ENCODE assay signal across 8 mouse cellular contexts in genomic region chr8:70791294-70791701, GRCm38 (mm10). TPM values are rescaled to one million over a fixed set of nuclear protein-coding genes. Genes with fewer than 3 reads are reported as not detected.
DNase-seq lines count a peak whose midpoint lies in the region; ATAC-seq and TF ChIP-seq lines count a peak whose summit lies in the region.

No protein-coding gene starts in this region.

- H3K36me3 ChIP-seq in forebrain, embryonic 10.5 days (replicated peaks): peaks cover 37% of the 10 kb centered on the region
- H3K36me3 ChIP-seq in kidney, embryonic 15.5 days: peaks cover 31% of the 10 kb centered on the region
- peaks cover 13% of the 10 kb centered on the region for H3K36me3 ChIP-seq in stomach, embryonic 16.5 days (ENCODE audit: control insufficient read depth, insufficient read depth, low read length)

- H3K4me1 ChIP-seq in lung, adult 2 months (ENCODE audit: control insufficient read depth, insufficient read depth, low read length): peaks cover 16% of the 10 kb centered on the region
- H3K4me1 ChIP-seq in forebrain, embryonic 10.5 days: peaks cover 83% of the 10 kb centered on the region
- H3K4me1 ChIP-seq in kidney, embryonic 15.5 days: peaks cover 60% of the 10 kb centered on the region
- peaks cover 35% of the 10 kb centered on the region for H3K4me1 ChIP-seq in stomach, embryonic 16.5 days (ENCODE audit: control insufficient read depth, insufficient read depth, low read length)

- TF ChIP-seq CTCF in lung, adult 2 months (IDR thresholded peaks at IDR 0.05; ENCODE audit: insufficient read depth, low read length): no peak

- peak; percentile 33 for DNase-seq in lung, adult 2 months
- no peak for DNase-seq in lung, postnatal 25 days (ENCODE audit: low spot score)
- DNase-seq in forebrain, embryonic 10.5 days (ENCODE audit: extremely low spot score, low spot score): no peak
- no peak for DNase-seq in urinary bladder, postnatal 14 days (ENCODE audit: low spot score)
- DNase-seq in left cerebral cortex, postnatal 4 days: no peak

- ATAC-seq in kidney, embryonic 15.5 days (replicated peaks; ENCODE audit: low FRiP score): no peak
- peak; percentile 70 for ATAC-seq in megakaryocyte progenitor cell, adult 5-6 weeks (replicated peaks; ENCODE audit: poor library complexity)
- no peak for ATAC-seq in stomach, embryonic 16.5 days (ENCODE audit: insufficient read depth, low FRiP score)

- peaks cover 79% of the 10 kb centered on the region for H3K27me3 ChIP-seq in forebrain, embryonic 10.5 days (ENCODE audit: poor library complexity, severe bottlenecking)
- H3K27me3 ChIP-seq in kidney, embryonic 15.5 days: 0 out of 2 replicates have a peak, but pooled peaks cover 10% of the 10 kb centered on the region
- H3K27me3 ChIP-seq in stomach, embryonic 16.5 days (ENCODE audit: control insufficient read depth, insufficient read depth, low read length): no peaks in the 10 kb centered on the region

- no peak for TF ChIP-seq POLR2A in lung, adult 2 months (IDR thresholded peaks at IDR 0.05; ENCODE audit: borderline replicate concordance, extremely low read depth, low read depth, low read length)

- peak overlapping the region; percentile 87 for H3K9ac ChIP-seq in kidney, embryonic 15.5 days
- H3K9ac ChIP-seq in stomach, embryonic 16.5 days (ENCODE audit: low read length): peak overlapping the region; percentile 96

- peak overlapping the region; percentile 69 for H3K4me3 ChIP-seq in lung, adult 2 months (replicated peaks; ENCODE audit: extremely low read depth, low read depth, low read length)
- peak overlapping the region; percentile 66 for H3K4me3 ChIP-seq in forebrain, embryonic 10.5 days
- peak overlapping the region; percentile 73 for H3K4me3 ChIP-seq in kidney, embryonic 15.5 days (replicated peaks)
- H3K4me3 ChIP-seq in stomach, embryonic 16.5 days (replicated peaks; ENCODE audit: low read length): peak overlapping the region; percentile 83

- 25% methylated on average over 7 of the region's 7 CpGs for WGBS in lung, adult 2 months
- WGBS in forebrain, embryonic 10.5 days: 80% methylated on average over 7 of the region's 7 CpGs
- WGBS in kidney, embryonic 15.5 days: 47% methylated on average over 7 of the region's 7 CpGs
- 55% methylated on average over 7 of the region's 7 CpGs for WGBS in stomach, embryonic 16.5 days

- intact Hi-C loops in left cerebral cortex, postnatal 4 days (cut with DNase I): no loop called here

- no peaks in the 10 kb centered on the region for H3K9me3 ChIP-seq in forebrain, embryonic 10.5 days
- no peaks in the 10 kb centered on the region for H3K9me3 ChIP-seq in kidney, embryonic 15.5 days (replicated peaks)
- H3K9me3 ChIP-seq in stomach, embryonic 16.5 days (replicated peaks; ENCODE audit: control insufficient read depth, low read length): no peaks in the 10 kb centered on the region

- H3K4me2 ChIP-seq in kidney, embryonic 15.5 days: peak overlapping the region; percentile 88
- peak overlapping the region; percentile 93 for H3K4me2 ChIP-seq in stomach, embryonic 16.5 days (ENCODE audit: low read depth, low read length)

- H3K27ac ChIP-seq in forebrain, embryonic 10.5 days: peak overlapping the region; percentile 92; the same call in 1 of the 2 replicates
- peak overlapping the region; percentile 92 for H3K27ac ChIP-seq in kidney, embryonic 15.5 days
- H3K27ac ChIP-seq in stomach, embryonic 16.5 days (ENCODE audit: low read length): peak overlapping the region; percentile 89; the same call in 1 of the 2 replicates

RNA-seq across cellular contexts. Expression of gene Mast3, which starts 13.6 kb away (rescaled TPM):
- 84.2 and 87.0 TPM in 2 replicates for polyA plus RNA-seq in lung, adult 2 months (2012; rRNA removed)
- polyA plus RNA-seq in forebrain, embryonic 10.5 days (2016; fragmentation: Nextera tagmentation; extraction: Ambion mirVana): 12.0 and 14.9 TPM in 2 replicates
- polyA plus RNA-seq in kidney, embryonic 15.5 days (2015; fragmentation: Nextera tagmentation; extraction: Ambion mirVana): 12.9 and 18.1 TPM in 2 replicates
- total RNA-seq in megakaryocyte progenitor cell, adult 5-6 weeks (2015): 48.7 and 50.0 TPM in 2 replicates
- 13.9 and 16.7 TPM in 2 replicates for total RNA-seq in megakaryocyte progenitor cell, adult 5-6 weeks (2017)
- 10.0 and 10.5 TPM in 2 replicates for polyA plus RNA-seq in stomach, embryonic 16.5 days (2015; fragmentation: Nextera tagmentation; extraction: Ambion mirVana)
- total RNA-seq in left cerebral cortex, postnatal 4 days (2021): 10 to 100 TPM; 78.2 to 86.3 TPM

RNA-seq across cellular contexts. Expression of gene Pik3r2, which starts 14.8 kb away (rescaled TPM):
- polyA plus RNA-seq in lung, adult 2 months (2012; rRNA removed): 112 and 119 TPM in 2 replicates
- 67.1 and 69.2 TPM in 2 replicates for polyA plus RNA-seq in forebrain, embryonic 10.5 days (2016; fragmentation: Nextera tagmentation; extraction: Ambion mirVana)
- polyA plus RNA-seq in kidney, embryonic 15.5 days (2015; fragmentation: Nextera tagmentation; extraction: Ambion mirVana): 58.0 and 66.9 TPM in 2 replicates
- 5.7 and 6.0 TPM in 2 replicates for total RNA-seq in megakaryocyte progenitor cell, adult 5-6 weeks (2015)
- total RNA-seq in megakaryocyte progenitor cell, adult 5-6 weeks (2017): 18.1 and 18.5 TPM in 2 replicates
- polyA plus RNA-seq in stomach, embryonic 16.5 days (2015; fragmentation: Nextera tagmentation; extraction: Ambion mirVana): 57.6 and 60.8 TPM in 2 replicates
- total RNA-seq in left cerebral cortex, postnatal 4 days (2021): 100 to 1,000 TPM; 187 to 198 TPM

RNA-seq across cellular contexts. Expression of gene Il12rb1, which starts 17.0 kb away (rescaled TPM):
- 0.86 and 1.5 TPM in 2 replicates for polyA plus RNA-seq in lung, adult 2 months (2012; rRNA removed)
- 0.12 TPM in 1 of 2 replicates, not detected in the other for polyA plus RNA-seq in forebrain, embryonic 10.5 days (2016; fragmentation: Nextera tagmentation; extraction: Ambion mirVana)
- polyA plus RNA-seq in kidney, embryonic 15.5 days (2015; fragmentation: Nextera tagmentation; extraction: Ambion mirVana): 0.09 and 0.12 TPM in 2 replicates
- total RNA-seq in megakaryocyte progenitor cell, adult 5-6 weeks (2015): 0.07 and 0.64 TPM in 2 replicates
- total RNA-seq in megakaryocyte progenitor cell, adult 5-6 weeks (2017): 1.0 and 1.7 TPM in 2 replicates
- polyA plus RNA-seq in stomach, embryonic 16.5 days (2015; fragmentation: Nextera tagmentation; extraction: Ambion mirVana): 0.23 TPM in 1 of 2 replicates, not detected in the other
- total RNA-seq in left cerebral cortex, postnatal 4 days (2021): under 1 TPM; 0.20 to 0.22 TPM

RNA-seq across cellular contexts. Expression of gene Mpv17l2, which starts 30.6 kb away (rescaled TPM):
- 61.6 and 80.0 TPM in 2 replicates for polyA plus RNA-seq in lung, adult 2 months (2012; rRNA removed)
- 30.8 and 34.3 TPM in 2 replicates for polyA plus RNA-seq in forebrain, embryonic 10.5 days (2016; fragmentation: Nextera tagmentation; extraction: Ambion mirVana)
- polyA plus RNA-seq in kidney, embryonic 15.5 days (2015; fragmentation: Nextera tagmentation; extraction: Ambion mirVana): 46.1 and 48.1 TPM in 2 replicates
- 37.4 and 41.4 TPM in 2 replicates for total RNA-seq in megakaryocyte progenitor cell, adult 5-6 weeks (2015)
- 10.2 and 10.4 TPM in 2 replicates for total RNA-seq in megakaryocyte progenitor cell, adult 5-6 weeks (2017)
- 47.6 and 54.3 TPM in 2 replicates for polyA plus RNA-seq in stomach, embryonic 16.5 days (2015; fragmentation: Nextera tagmentation; extraction: Ambion mirVana)
- total RNA-seq in left cerebral cortex, postnatal 4 days (2021): 10 to 100 TPM; 31.7 to 32.6 TPM

RNA-seq across cellular contexts. Expression of gene Rab3a, which starts 36.8 kb away (rescaled TPM):
- polyA plus RNA-seq in lung, adult 2 months (2012; rRNA removed): 46.4 and 53.4 TPM in 2 replicates
- polyA plus RNA-seq in forebrain, embryonic 10.5 days (2016; fragmentation: Nextera tagmentation; extraction: Ambion mirVana): 10.5 and 12.2 TPM in 2 replicates
- 15.5 and 18.6 TPM in 2 replicates for polyA plus RNA-seq in kidney, embryonic 15.5 days (2015; fragmentation: Nextera tagmentation; extraction: Ambion mirVana)
- 2.6 and 3.6 TPM in 2 replicates for total RNA-seq in megakaryocyte progenitor cell, adult 5-6 weeks (2015)
- total RNA-seq in megakaryocyte progenitor cell, adult 5-6 weeks (2017): 2.1 and 6.6 TPM in 2 replicates
- 23.4 and 23.8 TPM in 2 replicates for polyA plus RNA-seq in stomach, embryonic 16.5 days (2015; fragmentation: Nextera tagmentation; extraction: Ambion mirVana)
- 100 to 1,000 TPM; 414 to 476 TPM for total RNA-seq in left cerebral cortex, postnatal 4 days (2021)
